Mouse (Mus musculus): ENCODE results near the gene Tubg1. TPM values are rescaled to one million over a fixed set of nuclear protein-coding genes. Genes with fewer than 3 reads are reported as not detected.

Tubg1 gene
- total and polyA plus RNA-seq, 3 experiments: 17.2 to 23.6 (median 22.7) TPM

DNA sequence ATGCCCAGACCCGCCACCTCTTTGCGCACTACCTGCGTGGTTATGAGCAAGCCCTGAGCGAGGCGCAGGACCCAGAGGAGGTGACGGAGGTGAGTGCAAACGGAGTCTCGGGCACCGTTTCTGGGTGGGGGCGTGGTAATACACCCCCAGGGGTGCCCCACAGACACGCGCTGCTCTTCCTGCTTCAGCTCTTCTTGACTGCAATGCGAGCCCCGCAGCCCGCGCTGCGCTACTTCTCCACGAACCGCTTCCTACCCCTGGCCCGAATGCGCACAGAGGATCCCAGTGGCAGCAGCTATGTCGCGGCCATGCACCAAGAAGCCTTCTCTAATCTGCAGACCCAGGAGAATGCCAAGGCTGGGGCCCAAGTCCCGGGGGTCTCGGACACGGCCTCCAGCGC lies 40.0 kb upstream of the Tubg1 start:
- TF ChIP-seq CTCF (IDR thresholded peaks at IDR 0.05): no peak
- no peak for TF ChIP-seq EP300 (IDR thresholded peaks at IDR 0.05; ENCODE audit: insufficient read depth, low read depth, low read length)
- TF ChIP-seq POLR2A (IDR thresholded peaks at IDR 0.05; ENCODE audit: insufficient read depth, low read depth, low read length): no peak
- WGBS: 32% methylated on average over 27 of the region's 27 CpGs
- DNase-seq: no peak
- Histone ChIP-seq H3K4me1 (ENCODE audit: control insufficient read depth, insufficient read depth, low read length) (peaks cover 7% of the 10 kb centered on the region), H3K27me3 (ENCODE audit: control insufficient read depth, insufficient read depth, low read length) (peaks cover 2% of the 10 kb centered on the region; the same call in 1 of the 2 replicates), H3K9ac (ENCODE audit: low read depth, low read length) (no peak overlapping the region), H3K4me3 (no peak overlapping the region), H3K79me2 (replicated peaks; ENCODE audit: control insufficient read depth, insufficient read depth, low read length) (no peaks in the 10 kb centered on the region), H3K36me3 (ENCODE audit: control insufficient read depth, insufficient read depth, low read length) (no peaks in the 10 kb centered on the region), H3K27ac (no peak overlapping the region)
- intact Hi-C loops (cut with DNase I): no loop called here

- H3K36me3 ChIP-seq (ENCODE audit: control insufficient read depth, insufficient read depth, low read length): no peaks in the 10 kb centered on the region
- TF ChIP-seq EP300 (IDR thresholded peaks at IDR 0.05; ENCODE audit: insufficient read depth, low read depth, low read length) (no peak), POLR2A (IDR thresholded peaks at IDR 0.05; ENCODE audit: insufficient read depth, low read depth, low read length) (no peak)
- WGBS: 87% methylated on average over 5 of the region's 5 CpGs
- H3K27ac ChIP-seq: no peak overlapping the region
- no peak for DNase-seq
- no peaks in the 10 kb centered on the region for H3K79me2 ChIP-seq (replicated peaks; ENCODE audit: control insufficient read depth, insufficient read depth, low read length)
- no peak overlapping the region for H3K9ac ChIP-seq (ENCODE audit: low read depth, low read length)
- H3K4me3 ChIP-seq: no peak overlapping the region
- intact Hi-C loops (cut with DNase I): no loop called here
- peaks cover 2% of the 10 kb centered on the region; the same call in 1 of the 2 replicates for H3K27me3 ChIP-seq (ENCODE audit: control insufficient read depth, insufficient read depth, low read length)
- H3K4me1 ChIP-seq (ENCODE audit: control insufficient read depth, insufficient read depth, low read length): peaks cover 7% of the 10 kb centered on the region
Measured at GRCm38 (mm10) chr11:101080421-101080820, 39.3 kb upstream of the Tubg1 start.

- intact Hi-C loops (cut with DNase I): loop anchor here (2.0 kb wide), 1 partner anchor 95 kb away; no protein-coding TSS in a partner anchor
- 11% methylated on average over 10 of the region's 10 CpGs for WGBS
- H3K4me3 ChIP-seq: peak overlapping the region; percentile 78
- H3K79me2 ChIP-seq (replicated peaks; ENCODE audit: control insufficient read depth, insufficient read depth, low read length): no peaks in the 10 kb centered on the region
- peak overlapping the region; percentile 66 for H3K9ac ChIP-seq (ENCODE audit: low read depth, low read length)
- peaks cover 10% of the 10 kb centered on the region for H3K4me1 ChIP-seq (ENCODE audit: control insufficient read depth, insufficient read depth, low read length)
- TF ChIP-seq CTCF (IDR thresholded peaks at IDR 0.05): no peak
- no peak for TF ChIP-seq EP300 (IDR thresholded peaks at IDR 0.05; ENCODE audit: insufficient read depth, low read depth, low read length)
- TF ChIP-seq POLR2A (IDR thresholded peaks at IDR 0.05; ENCODE audit: insufficient read depth, low read depth, low read length): no peak
- H3K27me3 ChIP-seq (ENCODE audit: control insufficient read depth, insufficient read depth, low read length): peaks cover 2% of the 10 kb centered on the region; the same call in 1 of the 2 replicates
- no peak for DNase-seq
- H3K36me3 ChIP-seq (ENCODE audit: control insufficient read depth, insufficient read depth, low read length): no peaks in the 10 kb centered on the region
- H3K27ac ChIP-seq: peak overlapping the region; percentile 92
Measured at GRCm38 (mm10) chr11:101081659-101082058, 38.1 kb upstream of the Tubg1 start.

- TF ChIP-seq CTCF (IDR thresholded peaks at IDR 0.05) (peak; percentile 67), POLR2A (IDR thresholded peaks at IDR 0.05; ENCODE audit: insufficient read depth, low read depth, low read length) (peak; percentile 93), EP300 (IDR thresholded peaks at IDR 0.05; ENCODE audit: insufficient read depth, low read depth, low read length) (peak; percentile 84; the same call in 1 of the 2 replicates)
- Histone ChIP-seq H3K4me1 (ENCODE audit: control insufficient read depth, insufficient read depth, low read length) (peaks cover 11% of the 10 kb centered on the region), H3K79me2 (replicated peaks; ENCODE audit: control insufficient read depth, insufficient read depth, low read length) (no peaks in the 10 kb centered on the region), H3K4me3 (peak within 1 kb of the TSS; percentile 78), H3K27ac (peak within 1 kb of the TSS; percentile 92), H3K9ac (ENCODE audit: low read depth, low read length) (peak within 1 kb of the TSS; percentile 93), H3K27me3 (ENCODE audit: control insufficient read depth, insufficient read depth, low read length) (peaks cover 2% of the 10 kb centered on the region; the same call in 1 of the 2 replicates), H3K36me3 (ENCODE audit: control insufficient read depth, insufficient read depth, low read length) (no peaks in the 10 kb centered on the region)
- under 1% methylated on average over 51 of the region's 51 CpGs for WGBS
- intact Hi-C loops (cut with DNase I): loop anchor here (2.0 kb wide), 1 partner anchor 94 kb away; no protein-coding TSS in a partner anchor
- DNase-seq: peak; percentile 86 to 89
Measured at GRCm38 (mm10) chr11:101082208-101083082, 37.3 kb upstream of the Tubg1 start, which contains the start of gene Coasy. Gene Coasy, plus strand, starts transcription at chr11:101082565.

DNA sequence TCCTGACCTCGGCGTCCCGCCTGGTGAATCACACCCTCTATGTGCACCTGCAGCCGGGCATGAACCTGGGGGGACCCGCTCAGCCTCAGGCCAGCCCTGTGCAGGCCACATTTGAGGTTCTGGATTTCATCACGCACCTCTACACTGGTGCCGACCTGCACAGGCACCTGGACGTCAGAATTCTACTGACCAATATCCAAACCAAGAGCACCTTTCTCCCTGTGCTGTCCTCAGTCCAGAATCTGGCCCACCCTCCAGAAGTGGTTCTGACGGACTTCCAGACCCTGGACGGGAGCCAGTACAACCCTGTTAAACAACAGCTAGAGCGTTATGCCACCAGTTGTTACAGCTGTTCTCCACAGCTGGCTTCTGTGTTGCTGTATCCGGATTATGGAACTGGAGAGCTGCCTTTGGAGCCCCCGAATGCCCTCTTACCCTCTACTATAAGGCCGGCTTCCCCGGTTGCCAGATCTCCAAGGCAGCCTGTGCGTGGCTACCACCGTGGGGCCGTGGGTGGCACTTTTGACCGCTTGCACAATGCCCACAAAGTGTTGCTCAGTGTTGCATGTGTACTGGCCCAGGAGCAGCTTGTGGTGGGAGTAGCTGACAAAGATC lies 36.5 kb upstream of the Tubg1 start:
- intact Hi-C loops (cut with DNase I): loop anchor here (2.0 kb wide), 1 partner anchor 94 kb away; no protein-coding TSS in a partner anchor

More for the DNA sequence above, 36.5 kb upstream of the Tubg1 start:
- 30% methylated on average over 19 of the region's 19 CpGs for WGBS
- Histone ChIP-seq H3K36me3 (ENCODE audit: control insufficient read depth, insufficient read depth, low read length) (no peaks in the 10 kb centered on the region), H3K79me2 (replicated peaks; ENCODE audit: control insufficient read depth, insufficient read depth, low read length) (no peaks in the 10 kb centered on the region), H3K4me1 (ENCODE audit: control insufficient read depth, insufficient read depth, low read length) (peaks cover 14% of the 10 kb centered on the region), H3K9ac (ENCODE audit: low read depth, low read length) (peak overlapping the region; percentile 93), H3K4me3 (peak overlapping the region; percentile 78), H3K27me3 (ENCODE audit: control insufficient read depth, insufficient read depth, low read length) (peaks cover 2% of the 10 kb centered on the region; the same call in 1 of the 2 replicates), H3K27ac (peak overlapping the region; percentile 92)
- no peak for DNase-seq
- TF ChIP-seq POLR2A (IDR thresholded peaks at IDR 0.05; ENCODE audit: insufficient read depth, low read depth, low read length) (no peak), CTCF (IDR thresholded peaks at IDR 0.05) (no peak), EP300 (IDR thresholded peaks at IDR 0.05; ENCODE audit: insufficient read depth, low read depth, low read length) (no peak)

Measured in heart, adult 2 months (tissue).